Mouse (Mus musculus): ENCODE measurements around the gene Gm11595. TPM values are rescaled to one million over a fixed set of nuclear protein-coding genes. Genes with fewer than 3 reads are reported as not detected.

The Gm11595 gene
- polyA plus RNA-seq, 1 experiment from 2014 or later, result not detected

- no peak for ATAC-seq
- Histone ChIP-seq H3K4me3 (no peak overlapping the region), H3K4me1 (no peaks in the 10 kb centered on the region), H3K4me2 (no peak overlapping the region), H3K27ac (no peak overlapping the region), H3K9me3 (replicated peaks) (no peaks in the 10 kb centered on the region), H3K27me3 (replicated peaks) (no peaks in the 10 kb centered on the region), H3K36me3 (no peaks in the 10 kb centered on the region), H3K9ac (no peak overlapping the region)
- WGBS (ENCODE audit: insufficient replicate concordance), result 43% methylated on average over 2 of the region's 2 CpGs
Measured at GRCm38 (mm10) chr11:99724061-99724460, 48.7 kb downstream of the Gm11595 start.

Other genes starting within 250 kb of the Gm11595 start
- not detected in 2 replicates for gene Krt40, start 229.8 kb downstream of the Gm11595 start, polyA plus RNA-seq (2016; fragmentation: Nextera tagmentation; extraction: Ambion mirVana)
- not detected in 2 replicates for gene Krtap3-3, start 222.0 kb downstream of the Gm11595 start, polyA plus RNA-seq (2016; fragmentation: Nextera tagmentation; extraction: Ambion mirVana)
- not detected in 2 replicates for gene Krtap3-2, start 216.1 kb downstream of the Gm11595 start, polyA plus RNA-seq (2016; fragmentation: Nextera tagmentation; extraction: Ambion mirVana)
- gene Gm11939, start 213.4 kb downstream of the Gm11595 start, polyA plus RNA-seq (2016; fragmentation: Nextera tagmentation; extraction: Ambion mirVana), result not detected in 2 replicates
- not detected in 2 replicates for gene Krtap3-1, start 206.3 kb downstream of the Gm11595 start, polyA plus RNA-seq (2016; fragmentation: Nextera tagmentation; extraction: Ambion mirVana)
- gene Krtap1-5, start 191.9 kb downstream of the Gm11595 start, polyA plus RNA-seq (2016; fragmentation: Nextera tagmentation; extraction: Ambion mirVana), result not detected in 2 replicates
- not detected in 2 replicates for gene Krtap1-4, start 189.3 kb downstream of the Gm11595 start, polyA plus RNA-seq (2016; fragmentation: Nextera tagmentation; extraction: Ambion mirVana)
- not detected in 2 replicates for gene Krtap1-3, start 181.6 kb downstream of the Gm11595 start, polyA plus RNA-seq (2016; fragmentation: Nextera tagmentation; extraction: Ambion mirVana)
- not detected in 2 replicates for gene Krtap9-3, start 174.8 kb downstream of the Gm11595 start, polyA plus RNA-seq (2016; fragmentation: Nextera tagmentation; extraction: Ambion mirVana)
- gene Gm11938, start 169.6 kb downstream of the Gm11595 start, polyA plus RNA-seq (2016; fragmentation: Nextera tagmentation; extraction: Ambion mirVana), result not detected in 2 replicates
- gene Gm11937, start 162.7 kb downstream of the Gm11595 start, polyA plus RNA-seq (2016; fragmentation: Nextera tagmentation; extraction: Ambion mirVana), result not detected in 2 replicates
- gene Krtap2-4, start 158.1 kb downstream of the Gm11595 start, polyA plus RNA-seq (2016; fragmentation: Nextera tagmentation; extraction: Ambion mirVana), result not detected in 2 replicates
- gene Gm11562, start 152.5 kb downstream of the Gm11595 start, polyA plus RNA-seq (2016; fragmentation: Nextera tagmentation; extraction: Ambion mirVana), result not detected in 2 replicates
- gene Krtap4-1, start 144.7 kb downstream of the Gm11595 start, polyA plus RNA-seq (2016; fragmentation: Nextera tagmentation; extraction: Ambion mirVana), result not detected in 2 replicates
- not detected in 2 replicates for gene Krtap4-2, start 137.8 kb downstream of the Gm11595 start, polyA plus RNA-seq (2016; fragmentation: Nextera tagmentation; extraction: Ambion mirVana)
- gene Krtap4-7, start 128.8 kb downstream of the Gm11595 start, polyA plus RNA-seq (2016; fragmentation: Nextera tagmentation; extraction: Ambion mirVana), result not detected in 2 replicates
- gene Gm11555, start 122.7 kb downstream of the Gm11595 start, polyA plus RNA-seq (2016; fragmentation: Nextera tagmentation; extraction: Ambion mirVana), result not detected in 2 replicates
- gene Gm11563, start 114.0 kb downstream of the Gm11595 start, polyA plus RNA-seq (2016; fragmentation: Nextera tagmentation; extraction: Ambion mirVana), result not detected in 2 replicates
- not detected in 2 replicates for gene Krtap4-6, start 107.0 kb downstream of the Gm11595 start, polyA plus RNA-seq (2016; fragmentation: Nextera tagmentation; extraction: Ambion mirVana)
- gene Gm14190, start 82.2 kb downstream of the Gm11595 start, polyA plus RNA-seq (2016; fragmentation: Nextera tagmentation; extraction: Ambion mirVana), result not detected in 2 replicates
- gene Gm14180, start 38.6 kb downstream of the Gm11595 start, polyA plus RNA-seq (2016; fragmentation: Nextera tagmentation; extraction: Ambion mirVana), result not detected in 2 replicates
- gene Krtap4-8, start 7.8 kb upstream of the Gm11595 start, polyA plus RNA-seq (2016; fragmentation: Nextera tagmentation; extraction: Ambion mirVana), result not detected in 2 replicates
- not detected in 2 replicates for gene Krtap4-9, start 12.3 kb upstream of the Gm11595 start, polyA plus RNA-seq (2016; fragmentation: Nextera tagmentation; extraction: Ambion mirVana)
- gene Gm11596, start 20.6 kb upstream of the Gm11595 start, polyA plus RNA-seq (2016; fragmentation: Nextera tagmentation; extraction: Ambion mirVana), result not detected in 2 replicates
- gene Gm11569, start 26.0 kb upstream of the Gm11595 start, polyA plus RNA-seq (2016; fragmentation: Nextera tagmentation; extraction: Ambion mirVana), result not detected in 2 replicates
- not detected in 2 replicates for gene Gm11554, start 31.5 kb upstream of the Gm11595 start, polyA plus RNA-seq (2016; fragmentation: Nextera tagmentation; extraction: Ambion mirVana)
- not detected in 2 replicates for gene Krtap4-13, start 37.0 kb upstream of the Gm11595 start, polyA plus RNA-seq (2016; fragmentation: Nextera tagmentation; extraction: Ambion mirVana)
- not detected in 2 replicates for gene Gm11564, start 42.8 kb upstream of the Gm11595 start, polyA plus RNA-seq (2016; fragmentation: Nextera tagmentation; extraction: Ambion mirVana)
- gene 2300003K06Rik, start 65.2 kb upstream of the Gm11595 start, polyA plus RNA-seq (2016; fragmentation: Nextera tagmentation; extraction: Ambion mirVana), result not detected in 2 replicates
- not detected in 2 replicates for gene Krtap4-16, start 78.7 kb upstream of the Gm11595 start, polyA plus RNA-seq (2016; fragmentation: Nextera tagmentation; extraction: Ambion mirVana)
- not detected in 2 replicates for gene Gm11568, start 85.0 kb upstream of the Gm11595 start, polyA plus RNA-seq (2016; fragmentation: Nextera tagmentation; extraction: Ambion mirVana)
- gene Gm11559, start 91.6 kb upstream of the Gm11595 start, polyA plus RNA-seq (2016; fragmentation: Nextera tagmentation; extraction: Ambion mirVana), result not detected in 2 replicates
- not detected in 2 replicates for gene Krtap9-1, start 100.5 kb upstream of the Gm11595 start, polyA plus RNA-seq (2016; fragmentation: Nextera tagmentation; extraction: Ambion mirVana)
- gene Gm11567, start 106.3 kb upstream of the Gm11595 start, polyA plus RNA-seq (2016; fragmentation: Nextera tagmentation; extraction: Ambion mirVana), result not detected in 2 replicates
- gene Krtap31-1, start 135.0 kb upstream of the Gm11595 start, polyA plus RNA-seq (2016; fragmentation: Nextera tagmentation; extraction: Ambion mirVana), result not detected in 2 replicates
- not detected in 2 replicates for gene Gm11565, start 141.8 kb upstream of the Gm11595 start, polyA plus RNA-seq (2016; fragmentation: Nextera tagmentation; extraction: Ambion mirVana)
- gene Krtap31-2, start 163.4 kb upstream of the Gm11595 start, polyA plus RNA-seq (2016; fragmentation: Nextera tagmentation; extraction: Ambion mirVana), result not detected in 2 replicates
- gene Krtap9-5, start 175.6 kb upstream of the Gm11595 start, polyA plus RNA-seq (2016; fragmentation: Nextera tagmentation; extraction: Ambion mirVana), result not detected in 2 replicates
- gene Krtap29-1, start 206.1 kb upstream of the Gm11595 start, polyA plus RNA-seq (2016; fragmentation: Nextera tagmentation; extraction: Ambion mirVana), result not detected in 2 replicates
- not detected in 2 replicates for gene Krtap16-1, start 213.7 kb upstream of the Gm11595 start, polyA plus RNA-seq (2016; fragmentation: Nextera tagmentation; extraction: Ambion mirVana)
- gene Krtap17-1, start 221.1 kb upstream of the Gm11595 start, polyA plus RNA-seq (2016; fragmentation: Nextera tagmentation; extraction: Ambion mirVana), result not detected in 2 replicates
- gene Krt33a, start 243.3 kb upstream of the Gm11595 start, polyA plus RNA-seq (2016; fragmentation: Nextera tagmentation; extraction: Ambion mirVana), result not detected in 2 replicates

Data from liver, embryonic 12.5 days (tissue).